Comparison of ENCODE assay signal across 9 mouse cellular contexts in the genomic region with DNA sequence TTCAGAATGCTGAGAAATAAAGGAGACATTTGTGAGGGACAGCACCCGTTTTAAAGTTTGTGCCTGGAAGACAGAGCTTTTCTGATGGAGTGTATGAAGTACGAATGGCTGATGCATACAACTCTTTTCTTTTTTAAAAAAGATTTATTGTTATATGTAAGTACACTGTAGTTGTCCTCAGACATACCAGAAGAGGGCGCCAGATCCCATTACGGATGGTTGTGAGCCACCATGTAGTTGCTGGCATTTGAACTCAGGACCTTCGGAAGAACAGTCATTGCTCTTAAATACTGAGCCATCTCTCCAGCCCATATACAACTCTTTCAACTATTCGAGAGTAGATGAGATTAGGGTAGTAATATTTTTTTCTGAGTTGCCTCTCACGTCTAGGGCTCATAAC. TPM values are rescaled to one million over a fixed set of nuclear protein-coding genes. Genes with fewer than 3 reads are reported as not detected.
DNase-seq lines count a peak whose midpoint lies in the region; ATAC-seq and TF ChIP-seq lines count a peak whose summit lies in the region.
"Had no signal": no experiment of that assay in that cellular context is flagged by ENCODE, and none has a peak within 500 bp of the region (broad histone marks: within the 10 kb centered on the region; RNA-seq: fewer than 3 reads in every experiment).

No protein-coding gene starts in this region.

- DNase-seq in kidney, postnatal 10 days: peak; percentile 51
- DNase-seq in CH12.LX (ENCODE audit: extremely low read depth): no peak
- DNase-seq in adrenal gland, postnatal 14 days: peak; percentile 65
- DNase-seq in splenic B cell, adult 2 months (ENCODE audit: low read depth, low spot score): peak; percentile 67
- DNase-seq in ovary, adult 18-20 months (ENCODE audit: low spot score): no peak

- TF ChIP-seq EP300 in CH12.LX (IDR thresholded peaks at IDR 0.05; ENCODE audit: low read length): no peak

- no peak for TF ChIP-seq POLR2A in CH12.LX (IDR thresholded peaks at IDR 0.05; ENCODE audit: low read depth, low read length)

- no peak overlapping the region for H3K4me2 ChIP-seq in kidney, embryonic 16.5 days (replicated peaks; ENCODE audit: low read depth, low read length)
- no peak overlapping the region for H3K4me2 ChIP-seq in CH12.LX (ENCODE audit: insufficient read depth, low read depth, poor library complexity, severe bottlenecking)
- H3K4me2 ChIP-seq: neural tube, embryonic 15.5 days had no signal

- H3K4me1 ChIP-seq in kidney, embryonic 16.5 days (ENCODE audit: insufficient read depth, low read length): peaks cover 7% of the 10 kb centered on the region
- peaks cover 10 to 45% of the 10 kb centered on the region in 2 experiments; a peak in 3 of 4 replicates for H3K4me1 ChIP-seq in CH12.LX (ENCODE audit: control insufficient read depth in 1 of 2, insufficient read depth in 2 of 2)
- H3K4me1 ChIP-seq: neural tube, embryonic 15.5 days had no signal

- no peak overlapping the region for H3K4me3 ChIP-seq in kidney, embryonic 16.5 days (ENCODE audit: low read length)
- H3K4me3 ChIP-seq in CH12.LX (replicated peaks in 1 of 3; ENCODE audit: low read depth in 2 of 3, low read length in 2 of 3, poor library complexity in 1 of 3): no peak overlapping the region
- H3K4me3 ChIP-seq: heart, embryonic 10.5 days; neural tube, embryonic 15.5 days had no signal

- in situ Hi-C loops in CH12.LX (cut with MboI; ENCODE audit: low pct_ligation_motif_present, low pct_unique_long_range_greater_than_20kb, low sequenced_read_pairs): loop anchor here (5.0 kb wide), 1 partner anchor 176 kb away; no protein-coding TSS in a partner anchor

- peak; percentile 43 for TF ChIP-seq RAD21 in CH12.LX (IDR thresholded peaks at IDR 0.05; ENCODE audit: low read depth, low read length)

- H3K9me3 ChIP-seq in kidney, embryonic 16.5 days (ENCODE audit: low read length): no peaks in the 10 kb centered on the region; the same call in 1 of the 2 replicates
- no peaks in the 10 kb centered on the region for H3K9me3 ChIP-seq in CH12.LX (replicated peaks; ENCODE audit: low read length)
- H3K9me3 ChIP-seq: heart, embryonic 10.5 days; neural tube, embryonic 15.5 days had no signal

- H3K27me3 ChIP-seq in kidney, embryonic 16.5 days (ENCODE audit: insufficient read depth, low read length): no peaks in the 10 kb centered on the region
- H3K27me3 ChIP-seq in CH12.LX (replicated peaks): no peaks in the 10 kb centered on the region
- no peaks in the 10 kb centered on the region for H3K27me3 ChIP-seq in splenic B cell, adult 2 months (ENCODE audit: control insufficient read depth, insufficient read depth, low read length, poor library complexity, severe bottlenecking)
- H3K27me3 ChIP-seq: neural tube, embryonic 15.5 days had no signal

- H3K79me2 ChIP-seq in CH12.LX (replicated peaks; ENCODE audit: control insufficient read depth, extremely low read depth, insufficient read depth, poor library complexity, severe bottlenecking): no peaks in the 10 kb centered on the region

- ATAC-seq in kidney, embryonic 16.5 days (ENCODE audit: low FRiP score, low TSS enrichment): no peak
- ATAC-seq in megakaryocyte-erythroid progenitor cell, adult 5-6 weeks (replicated peaks; ENCODE audit: low FRiP score, low TSS enrichment, poor library complexity, severe bottlenecking): no peak

- peak; percentile 41 to 54; a peak in 3 of 4 replicates for TF ChIP-seq CTCF in CH12.LX (conservative IDR thresholded peaks at IDR 0.05 in 1 of 2, IDR thresholded peaks at IDR 0.05 in 1 of 2; ENCODE audit: low read depth in 2 of 2, low read length in 2 of 2)

- no peak overlapping the region for H3K9ac ChIP-seq in kidney, embryonic 16.5 days (replicated peaks; ENCODE audit: low read length)
- H3K9ac ChIP-seq in CH12.LX (ENCODE audit: insufficient read depth, low read depth): no peak overlapping the region
- H3K9ac ChIP-seq: neural tube, embryonic 15.5 days had no signal

- dilution Hi-C loops in CH12.LX (cut with MboI; ENCODE audit: extremely low pct_ligation_motif_present, extremely low pct_unique_long_range_greater_than_20kb, low sequenced_read_pairs): no loop called here

- 89% methylated on average over 7 of the region's 7 CpGs for WGBS in kidney, embryonic 16.5 days

- H3K27ac ChIP-seq in kidney, embryonic 16.5 days (ENCODE audit: low read length): no peak overlapping the region
- no peak overlapping the region for H3K27ac ChIP-seq in CH12.LX (ENCODE audit: insufficient read depth, low read depth)
- H3K27ac ChIP-seq: neural tube, embryonic 15.5 days had no signal

- H3K36me3 ChIP-seq in kidney, embryonic 16.5 days (ENCODE audit: insufficient read depth, low read length): no peaks in the 10 kb centered on the region
- H3K36me3 ChIP-seq in CH12.LX (replicated peaks in 1 of 2; ENCODE audit: control insufficient read depth in 1 of 2, insufficient read depth in 1 of 2, low read length in 1 of 2): peaks cover 7 to 16% of the 10 kb centered on the region in 2 experiments
- no peaks in the 10 kb centered on the region for H3K36me3 ChIP-seq in splenic B cell, adult 2 months (ENCODE audit: control insufficient read depth, insufficient read depth, low read length, poor library complexity, severe bottlenecking)
- H3K36me3 ChIP-seq: heart, embryonic 10.5 days; neural tube, embryonic 15.5 days had no signal

TF ChIP-seq in CH12.LX, 34 proteins besides CTCF, POLR2A, EP300 and RAD21:
- TF ChIP-seq BHLHE40 (IDR thresholded peaks at IDR 0.05; ENCODE audit: low read depth, low read length) (no peak), SMC3 (IDR thresholded peaks at IDR 0.05; ENCODE audit: low read depth, low read length) (peak; percentile 50)

RNA-seq across cellular contexts. Expression of a gene that starts 8.1 kb away (rescaled TPM):
- 28.6 and 33.4 TPM in 2 replicates for polyA plus RNA-seq in kidney, embryonic 16.5 days (2015; fragmentation: Nextera tagmentation; extraction: Ambion mirVana)
- total RNA-seq in CH12.LX (2012; rRNA removed): 15.9 and 16.6 TPM in 2 replicates
- total RNA-seq in CH12.LX (2014; rRNA removed): 5.2 and 7.0 TPM in 2 replicates
- polyA plus RNA-seq in CH12.LX (2012; ENCODE audit: insufficient read length, low read depth): 26.1 and 29.2 TPM in 2 replicates
- total RNA-seq in adrenal gland, postnatal 14 days (2021): 85.6 and 87.9 TPM in 2 replicates
- 26.5 and 30.9 TPM in 2 replicates for total RNA-seq in megakaryocyte-erythroid progenitor cell, adult 5-6 weeks (2014; fragmentation: Nextera tagmentation)
- 8.1 and 11.3 TPM in 2 replicates for total RNA-seq in megakaryocyte-erythroid progenitor cell, adult 5-6 weeks (2017)

Comparison
In these comparisons a context has a peak if more than half of its experiments do, and no peak if none do; other contexts are left out.
1. DNase-seq: peak in kidney, postnatal 10 days (single experiment), adrenal gland, postnatal 14 days (single experiment) and splenic B cell, adult 2 months (single experiment); none in CH12.LX (single experiment) and ovary, adult 18-20 months (single experiment).